Mouse (Mus musculus) lung, postnatal 0 days (tissue): ENCODE measurements around the gene Higd1c. TPM values are rescaled to one million over a fixed set of nuclear protein-coding genes. Genes with fewer than 3 reads are reported as not detected.

ENCODE experiments used
- ATAC-seq: fragments of 200-750 bp; cut with Nextera tagmentation; 2 replicates; pipeline ENCODE4 v1.8.0; 2017; ENCODE audit warnings: moderate library complexity
- DNase-seq: peaks from one replicate; pipeline ENCODE4 v3.0.0-alpha.2; 2016; ENCODE audit warnings: low spot score
- H3K27ac ChIP-seq: fragments of 300-500 bp; sonication (generic); 2 replicates; pipeline ENCODE4 v1.5.1; 2014; ENCODE audit warnings: antibody characterized with exemption, mild to moderate bottlenecking, low read length, mixed read lengths
- H3K27me3 ChIP-seq: fragments of 300-500 bp; sonication (generic); replicated peaks from 2 replicates; pipeline ENCODE4 v1.6.1; 2014; ENCODE audit warnings: low read length, mixed read lengths; ENCODE audit not compliant: insufficient read depth
- H3K36me3 ChIP-seq: fragments of 300-500 bp; sonication (generic); 2 replicates; pipeline ENCODE4 v1.6.1; 2014; ENCODE audit warnings: low read length, mixed read lengths; ENCODE audit not compliant: insufficient read depth
- H3K4me1 ChIP-seq: fragments of 300-500 bp; sonication (generic); 2 replicates; pipeline ENCODE4 v1.6.1; 2014; ENCODE audit warnings: antibody characterized with exemption, low read depth, low read length, mixed read lengths; ENCODE audit not compliant: insufficient read depth
- H3K4me2 ChIP-seq: fragments of 300-500 bp; sonication (generic); replicated peaks from 2 replicates; pipeline ENCODE4 v1.6.1; 2014; ENCODE audit warnings: low read depth, mild to moderate bottlenecking, low read length, moderate library complexity, mixed read lengths
- H3K4me3 ChIP-seq: fragments of 300-500 bp; sonication (generic); 2 replicates; pipeline ENCODE4 v1.5.1; 2014; ENCODE audit warnings: low read depth, low read length
- H3K9ac ChIP-seq: fragments of 300-500 bp; sonication (generic); replicated peaks from 2 replicates; pipeline ENCODE4 v1.6.1; 2014; ENCODE audit warnings: low read depth, mild to moderate bottlenecking
- H3K9me3 ChIP-seq: fragments of 300-500 bp; sonication (generic); 2 replicates; pipeline ENCODE4 v1.6.1; 2016; ENCODE audit warnings: low read length, mixed read lengths
- CTCF ChIP-seq: IDR thresholded peaks from 2 replicates; pipeline ENCODE4 v1.5.1; 2016; ENCODE audit warnings: antibody characterized with exemption, mild to moderate bottlenecking
- EP300 ChIP-seq: IDR thresholded peaks from 2 replicates; pipeline ENCODE4 v1.6.1; 2016; ENCODE audit warnings: antibody characterized with exemption, mild to moderate bottlenecking, control low read depth
- whole genome bisulfite sequencing: fragments of 180-500 bp; shearing (Covaris S2); extraction: QIAGEN DNeasy Blood & Tissue Kit; methylation state at CpG from one replicate; pipeline ENCODE4 v1.1.7; 2014; 5-methylcytosine and 5-hydroxymethylcytosine counted together
- polyA plus RNA-seq: library from polyadenylated mRNA; unstranded; fragments of >200 nt; fragmentation: Nextera tagmentation; extraction: Ambion mirVana; gene quantifications from 2 replicates; pipeline ENCODE4 v1.2.1, GENCODE M21; 2015

Higd1c gene
- polyA plus RNA-seq, 1 experiment from 2014 or later, result not detected

DNA sequence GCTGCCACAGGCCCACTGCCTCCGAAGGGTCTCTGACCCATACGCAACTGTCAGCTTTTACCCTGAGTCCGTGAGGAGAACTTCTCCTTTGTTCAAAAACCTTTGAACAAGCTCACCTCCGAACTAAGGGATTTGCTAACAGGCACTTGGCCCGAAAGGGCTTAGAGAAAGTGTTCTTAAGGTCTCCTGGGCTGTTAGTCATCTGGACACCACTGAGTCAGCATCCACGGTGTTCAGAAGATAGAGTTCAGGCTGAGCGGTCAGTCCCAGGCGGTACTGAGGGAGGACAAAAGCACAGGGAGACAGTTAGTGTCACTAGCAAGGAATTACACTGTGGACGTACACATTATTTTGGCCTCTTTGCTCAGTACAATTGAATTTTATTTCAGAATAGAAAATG lies 24.5 kb downstream of the Higd1c start:
- Histone ChIP-seq H3K27me3 (no peaks in the 10 kb centered on the region), H3K9me3 (no peaks in the 10 kb centered on the region), H3K36me3 (no peaks in the 10 kb centered on the region), H3K4me3 (no peak overlapping the region), H3K9ac (no peak overlapping the region), H3K4me1 (no peaks in the 10 kb centered on the region), H3K4me2 (no peak overlapping the region), H3K27ac (peak overlapping the region; percentile 81)
- DNase-seq, result peak; percentile 55
- ATAC-seq, result 0 out of 2 replicates have a peak, but pooled peaks have one; percentile 12
- 53% methylated on average over 9 of the region's 9 CpGs for WGBS
- TF ChIP-seq CTCF, result no peak
- TF ChIP-seq EP300, result no peak

DNA sequence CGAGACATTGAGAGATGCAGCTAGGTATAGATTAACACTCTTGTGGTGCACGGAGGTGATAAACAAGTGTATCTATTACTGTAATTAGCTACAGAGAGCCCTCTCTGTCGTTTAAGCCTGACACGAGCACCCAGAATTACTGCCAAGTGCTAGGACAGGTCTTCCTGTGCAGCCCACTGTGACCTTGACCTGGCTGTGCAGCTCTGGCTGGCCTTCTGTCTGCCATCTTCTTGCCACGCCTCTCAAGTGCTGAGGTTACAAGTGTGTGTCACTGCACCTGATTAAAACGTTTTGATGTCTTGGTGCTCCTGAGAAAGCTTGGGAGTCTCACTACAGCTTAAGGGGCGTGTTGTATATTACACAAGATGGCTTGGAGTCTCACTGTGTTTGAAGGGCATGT lies 26.7 kb downstream of the Higd1c start:
- H3K9me3 ChIP-seq, result no peaks in the 10 kb centered on the region
- no peaks in the 10 kb centered on the region for H3K27me3 ChIP-seq
- ATAC-seq (no peak), DNase-seq (no peak)
- no peak for TF ChIP-seq CTCF
- TF ChIP-seq EP300, result no peak
- H3K36me3 ChIP-seq, result peaks cover 14% of the 10 kb centered on the region; the same call in 1 of the 2 replicates
- H3K4me1 ChIP-seq, result no peaks in the 10 kb centered on the region
- no peak overlapping the region for H3K9ac ChIP-seq
- H3K4me3 ChIP-seq, result no peak overlapping the region
- no peak overlapping the region for H3K4me2 ChIP-seq
- 61% methylated on average over 7 of the region's 7 CpGs for WGBS
- H3K27ac ChIP-seq, result no peak overlapping the region

DNA sequence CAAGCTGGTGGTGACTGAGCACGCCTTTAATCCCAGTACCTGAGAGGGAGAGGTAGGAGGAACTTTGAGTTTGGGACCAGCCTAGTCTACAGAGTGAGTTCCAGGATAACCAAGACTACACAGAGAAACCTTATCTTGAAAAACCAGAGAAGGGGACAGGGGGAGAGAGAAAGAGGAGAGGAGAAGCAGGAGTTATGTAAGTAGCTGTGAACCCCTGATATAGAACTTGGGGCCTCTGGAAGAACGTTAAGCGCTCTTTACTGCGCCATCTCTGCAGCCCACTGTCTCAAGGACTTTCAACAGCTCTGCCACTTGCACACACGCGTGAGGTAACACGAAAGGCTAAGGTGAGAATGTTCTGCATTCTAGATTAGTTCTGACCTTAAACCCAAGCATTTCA lies 27.3 kb downstream of the Higd1c start:
- no peak for ATAC-seq
- 60% methylated on average over 7 of the region's 7 CpGs for WGBS
- H3K27me3 ChIP-seq, result no peaks in the 10 kb centered on the region

DNA sequence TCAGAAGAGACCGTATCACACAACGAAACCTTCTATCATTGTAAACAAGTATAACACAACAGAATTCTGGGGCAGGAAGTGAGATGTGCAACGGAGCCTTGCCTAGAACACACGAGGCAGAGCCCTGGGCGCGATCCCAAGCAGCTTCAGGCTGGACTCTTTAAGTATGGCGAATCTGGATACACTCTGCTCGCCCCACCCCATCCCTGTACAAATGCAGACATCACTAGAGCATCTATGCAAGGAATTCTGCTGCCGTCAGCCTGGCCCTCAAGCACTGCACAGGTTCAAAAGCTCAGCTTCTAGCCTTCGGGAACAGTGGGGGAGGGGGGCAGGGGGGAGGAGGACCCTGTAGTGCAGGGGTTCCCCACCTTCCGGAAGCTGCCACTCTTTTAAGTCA lies 28.7 kb downstream of the Higd1c start:
- Histone ChIP-seq H3K4me1 (no peaks in the 10 kb centered on the region), H3K9me3 (no peaks in the 10 kb centered on the region), H3K27me3 (no peaks in the 10 kb centered on the region), H3K36me3 (peaks cover 26% of the 10 kb centered on the region), H3K9ac (no peak overlapping the region), H3K27ac (no peak overlapping the region), H3K4me2 (no peak overlapping the region), H3K4me3 (no peak overlapping the region)
- TF ChIP-seq EP300, result no peak
- no peak for TF ChIP-seq CTCF
- 80% methylated on average over 11 of the region's 11 CpGs for WGBS
- DNase-seq, result no peak
- ATAC-seq, result no peak

More for the DNA sequence above, 27.3 kb downstream of the Higd1c start:
- no peak for DNase-seq
- TF ChIP-seq CTCF (no peak), EP300 (no peak)
- Histone ChIP-seq H3K27ac (no peak overlapping the region), H3K4me2 (no peak overlapping the region), H3K4me3 (no peak overlapping the region), H3K9ac (no peak overlapping the region), H3K36me3 (peaks cover 18% of the 10 kb centered on the region), H3K4me1 (no peaks in the 10 kb centered on the region), H3K9me3 (no peaks in the 10 kb centered on the region)

DNA sequence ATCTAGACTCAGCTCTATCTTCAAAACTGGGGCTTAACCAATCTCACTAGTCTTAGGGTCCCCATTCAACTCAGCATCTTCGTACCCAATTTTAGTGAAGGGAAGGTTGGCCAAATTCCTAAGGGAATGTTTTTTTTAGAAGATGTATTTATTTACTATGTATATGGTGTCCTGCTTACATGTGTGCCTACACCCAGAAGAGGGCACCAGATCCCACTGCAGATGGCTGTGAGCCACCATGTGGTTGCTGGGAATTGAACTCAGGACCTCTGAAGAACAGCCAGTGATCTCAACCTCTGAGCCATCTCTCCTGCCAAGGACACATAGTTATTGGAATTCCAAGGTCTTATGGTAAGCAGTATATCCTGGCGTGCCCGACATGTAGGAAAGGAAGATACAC lies 31.2 kb downstream of the Higd1c start:
- WGBS, result 98% methylated on average over 3 of the region's 3 CpGs
- no peak for ATAC-seq
- TF ChIP-seq EP300 (no peak), CTCF (peak; percentile 22; the same call in 1 of the 2 replicates)

DNA sequence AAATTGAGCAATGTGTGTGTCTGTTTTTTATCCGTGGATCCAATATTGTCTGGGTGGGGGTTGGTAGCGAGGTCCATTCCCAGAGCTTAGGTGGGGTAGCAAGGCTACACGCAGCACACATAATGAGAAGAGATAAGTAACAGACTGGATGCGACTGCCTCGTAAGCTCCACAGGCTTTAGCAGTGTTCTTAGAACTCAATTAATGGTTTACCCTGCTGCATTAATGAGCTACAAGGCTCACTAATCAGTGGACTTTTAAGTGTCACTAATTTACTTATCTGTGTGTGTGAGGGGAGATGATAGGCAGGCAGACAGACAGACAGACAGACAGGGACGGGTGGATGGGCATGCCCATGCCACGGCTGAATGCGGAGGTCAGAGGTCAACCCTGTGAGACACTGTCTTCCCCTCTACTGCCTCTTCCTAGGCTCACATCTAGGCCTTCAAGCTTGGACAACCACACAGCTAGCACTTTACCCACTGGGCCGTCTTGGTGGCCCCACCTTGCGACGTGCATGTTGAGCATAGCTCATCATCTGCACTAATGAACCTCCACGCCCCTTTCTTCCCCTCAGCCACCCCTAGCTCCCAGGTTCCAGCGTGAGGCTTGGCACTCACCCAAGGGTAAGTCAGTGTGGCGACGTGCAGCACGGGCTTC lies 36.4 kb downstream of the Higd1c start:
- Histone ChIP-seq H3K27me3 (no peaks in the 10 kb centered on the region), H3K4me2 (no peak overlapping the region), H3K9ac (no peak overlapping the region), H3K9me3 (no peaks in the 10 kb centered on the region), H3K36me3 (peaks cover 42% of the 10 kb centered on the region), H3K4me3 (no peak overlapping the region), H3K27ac (no peak overlapping the region), H3K4me1 (no peaks in the 10 kb centered on the region)
- ATAC-seq, result no peak
- no peak for TF ChIP-seq CTCF
- no peak for TF ChIP-seq EP300
- DNase-seq, result no peak
- 88% methylated on average over 16 of the region's 16 CpGs for WGBS

More for the DNA sequence above, 31.2 kb downstream of the Higd1c start:
- Histone ChIP-seq H3K9me3 (no peaks in the 10 kb centered on the region), H3K4me3 (no peak overlapping the region), H3K36me3 (peaks cover 41% of the 10 kb centered on the region), H3K4me2 (no peak overlapping the region), H3K27ac (no peak overlapping the region), H3K27me3 (no peaks in the 10 kb centered on the region), H3K4me1 (no peaks in the 10 kb centered on the region), H3K9ac (no peak overlapping the region)
- no peak for DNase-seq
